Mouse (Mus musculus) embryonic fibroblast, embryonic 13.5 days (primary cell): ENCODE data around the gene Mapt.

Experiments used
- CTCF ChIP-seq: IDR thresholded peaks from 2 replicates; pipeline ENCODE4 v1.5.1; 2011; ENCODE audit warnings: mild to moderate bottlenecking, control low read depth, low read length, moderate library complexity, borderline replicate concordance; ENCODE audit not compliant: insufficient read depth
- POLR2A ChIP-seq: IDR thresholded peaks from 2 replicates; pipeline ENCODE4 v1.6.1; 2011; ENCODE audit warnings: low read depth, mild to moderate bottlenecking, control low read depth, low read length, moderate library complexity

DNA sequence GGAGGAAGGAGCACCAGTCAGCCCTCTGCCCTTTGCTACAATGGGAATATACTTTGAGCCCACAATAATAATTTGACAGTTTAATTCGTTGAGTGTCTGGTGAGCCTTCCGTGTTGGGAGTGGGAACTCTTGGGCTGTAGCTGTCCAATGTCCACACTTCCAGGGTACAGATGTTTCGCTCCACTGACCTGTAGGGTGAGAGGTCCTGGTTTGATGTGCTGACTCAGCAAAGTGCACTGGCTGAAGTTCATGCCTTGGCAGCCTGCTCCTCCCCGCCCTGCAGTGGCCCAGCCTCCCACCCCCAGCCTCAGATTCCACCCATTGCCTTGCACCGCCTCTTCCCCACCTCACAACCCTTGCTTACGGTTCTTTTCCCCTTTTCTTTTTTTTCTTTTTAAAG lies 33.5 kb downstream of the Mapt start:
- TF ChIP-seq POLR2A (no peak), CTCF (no peak)
